Mouse (Mus musculus) heart, embryonic 12.5 days (tissue): Measurements from ENCODE around the gene Drp2. TPM values are rescaled to one million over a fixed set of nuclear protein-coding genes. Genes with fewer than 3 reads are reported as not detected.

Experiments
- ATAC-seq: fragments of 200-750 bp; cut with Nextera tagmentation; 2 replicates; pipeline ENCODE4 v1.8.0; 2017; ENCODE audit warnings: moderate TSS enrichment, moderate library complexity; ENCODE audit not compliant: insufficient number of reproducible peaks, low FRiP score
- H3K27ac ChIP-seq: fragments of 300-500 bp; sonication (generic); 2 replicates; pipeline ENCODE4 v1.5.1; 2016; ENCODE audit warnings: mild to moderate bottlenecking, moderate library complexity; ENCODE audit not compliant: poor library complexity, severe bottlenecking
- H3K27me3 ChIP-seq: fragments of 300-500 bp; sonication (generic); replicated peaks from 2 replicates; pipeline ENCODE4 v1.6.1; 2016; ENCODE audit warnings: mild to moderate bottlenecking, moderate library complexity
- H3K36me3 ChIP-seq: fragments of 300-500 bp; sonication (generic); 2 replicates; pipeline ENCODE4 v1.6.1; 2016; ENCODE audit warnings: mild to moderate bottlenecking, moderate library complexity
- H3K4me1 ChIP-seq: fragments of 300-500 bp; sonication (generic); replicated peaks from 2 replicates; pipeline ENCODE4 v1.6.1; 2016; ENCODE audit warnings: mild to moderate bottlenecking
- H3K4me2 ChIP-seq: fragments of 300-500 bp; sonication (generic); 2 replicates; pipeline ENCODE4 v1.6.1; 2016; ENCODE audit warnings: mild to moderate bottlenecking, moderate library complexity
- H3K4me3 ChIP-seq: fragments of 300-500 bp; sonication (generic); 2 replicates; pipeline ENCODE4 v1.5.1; 2016; ENCODE audit warnings: mild to moderate bottlenecking
- H3K9ac ChIP-seq: fragments of 300-500 bp; sonication (generic); 2 replicates; pipeline ENCODE4 v1.6.1; 2016; ENCODE audit warnings: mild to moderate bottlenecking, moderate library complexity
- H3K9me3 ChIP-seq: fragments of 300-500 bp; sonication (generic); replicated peaks from 2 replicates; pipeline ENCODE4 v1.6.1; 2016; ENCODE audit warnings: mild to moderate bottlenecking, moderate library complexity
- WGBS: fragments of 180-500 bp; shearing (Covaris S2); methylation state at CpG from one replicate; pipeline ENCODE4 v1.1.7; 2016; 5-methylcytosine and 5-hydroxymethylcytosine counted together
- polyA plus RNA-seq: library from polyadenylated mRNA; unstranded; fragments of >200 nt; fragmentation: Nextera tagmentation; extraction: Ambion mirVana; gene quantifications from 2 replicates; pipeline ENCODE4 v1.2.1, GENCODE M21; 2016

The Drp2 gene
- 0.87 and 0.95 TPM in 2 replicates for polyA plus RNA-seq

GRCm38 (mm10) chrX:134403863-134404583 lies at the start of gene Drp2:
Drp2 (plus strand) TSS chrX:134404551.
- no peaks in the 10 kb centered on the region for H3K36me3 ChIP-seq
- H3K4me2 ChIP-seq: peak within 1 kb of the TSS; percentile 62
- H3K27me3 ChIP-seq: 0 out of 2 replicates have a peak, but pooled peaks cover 5% of the 10 kb centered on the region
- 42% methylated on average over 14 of the region's 15 CpGs for WGBS
- peak within 1 kb of the TSS; percentile 41 for H3K4me3 ChIP-seq
- ATAC-seq: no peak
- peak within 1 kb of the TSS; percentile 41; the same call in 1 of the 2 replicates for H3K9ac ChIP-seq
- H3K4me1 ChIP-seq: no peaks in the 10 kb centered on the region
- H3K27ac ChIP-seq: no peak within 1 kb of the TSS
- no peaks in the 10 kb centered on the region; the same call in 1 of the 2 replicates for H3K9me3 ChIP-seq

GRCm38 (mm10) chrX:134359336-134359735 lies 45.0 kb upstream of the Drp2 start:
- Histone ChIP-seq H3K4me3 (no peak overlapping the region), H3K4me1 (no peaks in the 10 kb centered on the region), H3K27me3 (no peaks in the 10 kb centered on the region), H3K9me3 (no peaks in the 10 kb centered on the region), H3K4me2 (no peak overlapping the region), H3K36me3 (peaks cover 4% of the 10 kb centered on the region; the same call in 1 of the 2 replicates), H3K9ac (no peak overlapping the region), H3K27ac (no peak overlapping the region)
- no peak for ATAC-seq
- WGBS: 70% methylated on average over 4 of the region's 4 CpGs

GRCm38 (mm10) chrX:134362156-134362555 lies 42.2 kb upstream of the Drp2 start:
- ATAC-seq: no peak
- 74% methylated on average over 4 of the region's 4 CpGs for WGBS
- no peak overlapping the region for H3K27ac ChIP-seq

GRCm38 (mm10) chrX:134365421-134365820 lies 38.9 kb upstream of the Drp2 start:
- Histone ChIP-seq H3K9me3 (no peaks in the 10 kb centered on the region), H3K27ac (no peak overlapping the region), H3K36me3 (peaks cover 4% of the 10 kb centered on the region), H3K27me3 (no peaks in the 10 kb centered on the region), H3K4me1 (no peaks in the 10 kb centered on the region), H3K9ac (no peak overlapping the region), H3K4me3 (no peak overlapping the region), H3K4me2 (no peak overlapping the region)
- ATAC-seq: no peak
- 69% methylated on average over 1 of the region's 1 CpGs for WGBS

More at GRCm38 (mm10) chrX:134362156-134362555, 42.2 kb upstream of the Drp2 start:
- peaks cover 4% of the 10 kb centered on the region for H3K36me3 ChIP-seq
- no peak overlapping the region for H3K9ac ChIP-seq
- no peaks in the 10 kb centered on the region for H3K27me3 ChIP-seq
- H3K4me2 ChIP-seq: no peak overlapping the region
- H3K9me3 ChIP-seq: no peaks in the 10 kb centered on the region
- no peak overlapping the region for H3K4me3 ChIP-seq
- H3K4me1 ChIP-seq: no peaks in the 10 kb centered on the region

- Histone ChIP-seq H3K9me3 (no peaks in the 10 kb centered on the region), H3K4me3 (no peak overlapping the region), H3K27ac (no peak overlapping the region), H3K4me1 (no peaks in the 10 kb centered on the region), H3K36me3 (peaks cover 4% of the 10 kb centered on the region), H3K4me2 (no peak overlapping the region), H3K9ac (no peak overlapping the region), H3K27me3 (no peaks in the 10 kb centered on the region)
- no peak for ATAC-seq
- 62% methylated on average over 3 of the region's 3 CpGs for WGBS
Observed at GRCm38 (mm10) chrX:134366547-134366946, 37.8 kb upstream of the Drp2 start.

- no peak overlapping the region for H3K27ac ChIP-seq
- H3K4me2 ChIP-seq: no peak overlapping the region
- no peak overlapping the region for H3K9ac ChIP-seq
- H3K36me3 ChIP-seq: no peaks in the 10 kb centered on the region
- ATAC-seq: no peak
- 8% methylated on average over 2 of the region's 2 CpGs for WGBS
- H3K9me3 ChIP-seq: no peaks in the 10 kb centered on the region
- H3K4me1 ChIP-seq: no peaks in the 10 kb centered on the region
- H3K27me3 ChIP-seq: no peaks in the 10 kb centered on the region
- no peak overlapping the region for H3K4me3 ChIP-seq
Observed at GRCm38 (mm10) chrX:134371279-134371678, 33.1 kb upstream of the Drp2 start.

- no peaks in the 10 kb centered on the region for H3K9me3 ChIP-seq
- H3K4me3 ChIP-seq: no peak overlapping the region
- no peaks in the 10 kb centered on the region for H3K27me3 ChIP-seq
- H3K36me3 ChIP-seq: no peaks in the 10 kb centered on the region
- H3K9ac ChIP-seq: no peak overlapping the region
- no peaks in the 10 kb centered on the region for H3K4me1 ChIP-seq
- no peak overlapping the region for H3K27ac ChIP-seq
- ATAC-seq: no peak
- 58% methylated on average over 1 of the region's 1 CpGs for WGBS
- no peak overlapping the region for H3K4me2 ChIP-seq
Observed at GRCm38 (mm10) chrX:134374190-134374589, 30.2 kb upstream of the Drp2 start.

- no peaks in the 10 kb centered on the region for H3K4me1 ChIP-seq
- WGBS: 58% methylated on average over 6 of the region's 6 CpGs
- no peak for ATAC-seq
Observed at GRCm38 (mm10) chrX:134384896-134385295, 19.5 kb upstream of the Drp2 start.

GRCm38 (mm10) chrX:134398972-134399371 lies 5.4 kb upstream of the Drp2 start:
- no peaks in the 10 kb centered on the region for H3K4me1 ChIP-seq
- 58% methylated on average over 2 of the region's 2 CpGs for WGBS
- no peaks in the 10 kb centered on the region for H3K36me3 ChIP-seq
- no peaks in the 10 kb centered on the region; the same call in 1 of the 2 replicates for H3K9me3 ChIP-seq
- H3K4me2 ChIP-seq: no peak overlapping the region
- H3K4me3 ChIP-seq: no peak overlapping the region
- ATAC-seq: no peak
- H3K27ac ChIP-seq: no peak overlapping the region
- H3K9ac ChIP-seq: no peak overlapping the region
- H3K27me3 ChIP-seq: no peaks in the 10 kb centered on the region

More at GRCm38 (mm10) chrX:134384896-134385295, 19.5 kb upstream of the Drp2 start:
- no peak overlapping the region for H3K4me2 ChIP-seq
- H3K27me3 ChIP-seq: no peaks in the 10 kb centered on the region
- no peaks in the 10 kb centered on the region for H3K9me3 ChIP-seq
- no peak overlapping the region for H3K27ac ChIP-seq
- H3K9ac ChIP-seq: no peak overlapping the region
- no peak overlapping the region for H3K4me3 ChIP-seq
- no peaks in the 10 kb centered on the region for H3K36me3 ChIP-seq

GRCm38 (mm10) chrX:134404584-134404955 lies 219 bp downstream of the Drp2 start:
- peak overlapping the region; percentile 41 for H3K4me3 ChIP-seq
- no peaks in the 10 kb centered on the region for H3K4me1 ChIP-seq
- peak overlapping the region; percentile 62 for H3K4me2 ChIP-seq
- ATAC-seq: no peak
- H3K36me3 ChIP-seq: no peaks in the 10 kb centered on the region
- H3K27ac ChIP-seq: no peak overlapping the region
- no peaks in the 10 kb centered on the region; the same call in 1 of the 2 replicates for H3K9me3 ChIP-seq
- 0 out of 2 replicates have a peak, but pooled peaks cover 5% of the 10 kb centered on the region for H3K27me3 ChIP-seq
- 30% methylated on average over 12 of the region's 14 CpGs for WGBS
- H3K9ac ChIP-seq: peak overlapping the region; percentile 41; the same call in 1 of the 2 replicates

GRCm38 (mm10) chrX:134409354-134409900 lies 5.1 kb downstream of the Drp2 start:
- Histone ChIP-seq H3K27ac (no peak overlapping the region), H3K36me3 (no peaks in the 10 kb centered on the region), H3K9ac (no peak overlapping the region), H3K4me2 (no peak overlapping the region), H3K4me3 (no peak overlapping the region), H3K27me3 (0 out of 2 replicates have a peak, but pooled peaks cover 5% of the 10 kb centered on the region), H3K4me1 (no peaks in the 10 kb centered on the region), H3K9me3 (no peaks in the 10 kb centered on the region)
- whole genome bisulfite sequencing: 80% methylated on average over 6 of the region's 6 CpGs
- ATAC-seq: no peak
